Mouse (Mus musculus) E14TG2a.4 (cell line): ENCODE data around the gene Cebpg.

Experiments
- CTCF ChIP-seq: conservative IDR thresholded peaks from 2 replicates; pipeline ENCODE4 v1.5.1; 2014; ENCODE audit warnings: low read length
- NANOG ChIP-seq: IDR thresholded peaks from 2 replicates; pipeline ENCODE4 v1.6.1; 2014; ENCODE audit warnings: borderline replicate concordance, low read length, mixed read lengths
- POU5F1 ChIP-seq: IDR thresholded peaks from 2 replicates; pipeline ENCODE4 v1.6.1; 2014; ENCODE audit warnings: low read length, borderline replicate concordance

DNA sequence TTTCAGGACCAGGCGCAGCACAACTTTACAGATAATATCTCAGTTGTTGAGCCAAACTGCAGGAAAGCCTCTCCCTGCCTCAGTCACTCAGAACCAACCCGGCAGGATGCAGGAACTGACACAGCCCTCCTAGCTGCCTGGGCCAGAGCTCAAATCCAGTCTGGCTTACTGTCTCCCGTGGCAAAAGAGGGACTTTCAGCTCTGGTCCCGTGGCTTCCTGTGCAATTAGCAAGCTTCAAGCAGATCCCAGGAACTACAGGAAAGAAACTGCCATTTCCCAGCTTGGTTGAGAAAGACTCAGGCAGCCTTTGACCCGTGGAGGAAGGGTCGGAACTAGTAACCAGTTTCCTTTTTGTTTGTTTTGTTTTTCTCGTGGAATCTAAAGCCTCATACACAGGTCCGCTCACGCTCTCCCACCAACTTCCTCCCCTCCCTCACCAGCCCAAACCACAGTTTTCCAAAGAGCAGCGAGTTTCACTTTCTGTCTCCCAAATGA, 24.5 kb upstream of the Cebpg start:
- no peak for TF ChIP-seq CTCF
- TF ChIP-seq NANOG, result no peak
- TF ChIP-seq POU5F1, result no peak
